Mouse (Mus musculus): ENCODE measurements around the gene Grin1. TPM values are rescaled to one million over a fixed set of nuclear protein-coding genes. Genes with fewer than 3 reads are reported as not detected.
A peak's percentile ranks its signal among the peaks of the same experiment; 100 is the strongest.

The Grin1 gene
- polyA plus RNA-seq, 3 experiments from 2014 or later, result not detected

- ATAC-seq, result no peak
Observed at GRCm38 (mm10) chr2:25311491-25311891, 7.5 kb downstream of the Grin1 start.

- no peak for ATAC-seq
Observed at GRCm38 (mm10) chr2:25310969-25311368, 8.0 kb downstream of the Grin1 start.

- no peak for ATAC-seq
Observed at GRCm38 (mm10) chr2:25310180-25310579, 8.8 kb downstream of the Grin1 start.

GRCm38 (mm10) chr2:25305587-25306359 is 13.2 kb downstream of the Grin1 start:
- no peak for ATAC-seq

- peak; percentile 71 for ATAC-seq
Observed at GRCm38 (mm10) chr2:25304657-25305541, 14.1 kb downstream of the Grin1 start.

- ATAC-seq, result no peak
Observed at GRCm38 (mm10) chr2:25303931-25304656, 14.9 kb downstream of the Grin1 start.

- ATAC-seq, result no peak
Observed at GRCm38 (mm10) chr2:25303452-25303851, 15.5 kb downstream of the Grin1 start.

- ATAC-seq, result no peak
Observed at GRCm38 (mm10) chr2:25298046-25298445, 20.9 kb downstream of the Grin1 start.

GRCm38 (mm10) chr2:25297093-25297492 is 21.9 kb downstream of the Grin1 start:
- no peak for ATAC-seq

- no peak for ATAC-seq
Observed at GRCm38 (mm10) chr2:25293706-25294105, 25.3 kb downstream of the Grin1 start.

GRCm38 (mm10) chr2:25292856-25293255 is 26.1 kb downstream of the Grin1 start:
- ATAC-seq, result peak; percentile 46

GRCm38 (mm10) chr2:25292054-25292544 is 26.9 kb downstream of the Grin1 start:
- no peak for ATAC-seq

- ATAC-seq, result no peak
Observed at GRCm38 (mm10) chr2:25291184-25292053, 27.6 kb downstream of the Grin1 start.

- ATAC-seq, result no peak
Observed at GRCm38 (mm10) chr2:25290816-25291130, 28.2 kb downstream of the Grin1 start.

- no peak for ATAC-seq
Observed at GRCm38 (mm10) chr2:25290101-25290815, 28.7 kb downstream of the Grin1 start.

- no peak for ATAC-seq
Observed at GRCm38 (mm10) chr2:25289651-25290050, 29.3 kb downstream of the Grin1 start, which contains the start of gene Lrrc26. Gene Lrrc26 (plus strand): TSS chr2:25289915.

- no peak for ATAC-seq
Observed at GRCm38 (mm10) chr2:25288734-25289345, 30.1 kb downstream of the Grin1 start.

- ATAC-seq, result no peak
Observed at GRCm38 (mm10) chr2:25287927-25288649, 30.9 kb downstream of the Grin1 start, which contains the start of gene Tmem210. Gene Tmem210 (plus strand): TSS chr2:25288145.

- no peak for ATAC-seq
Observed at GRCm38 (mm10) chr2:25286837-25287636, 31.9 kb downstream of the Grin1 start.
